Mouse (Mus musculus) T-helper 2 cell (primary cell): ENCODE measurements around the gene Calu.

ENCODE experiments used
- in situ Hi-C: fragments of 300-600 bp; cut with MboI, MseI; formaldehyde crosslinking; loops from one replicate; pipeline ENCODE4 v1.15.1; 2025; ENCODE audit warnings: high pct_unique_total_duplicates

Calu gene

GRCm38 (mm10) chr6:29420596-29420995 lies 72.7 kb downstream of the Calu start:
- in situ Hi-C loops = no loop called here

- in situ Hi-C loops = no loop called here
Measured at GRCm38 (mm10) chr6:29425118-29425517, 77.2 kb downstream of the Calu start.

GRCm38 (mm10) chr6:29426331-29426730 lies 78.5 kb downstream of the Calu start:
- in situ Hi-C loops = no loop called here
